Mouse (Mus musculus) midbrain, embryonic 14.5 days (tissue): ENCODE data around the gene Evl. TPM values are rescaled to one million over a fixed set of nuclear protein-coding genes. Genes with fewer than 3 reads are reported as not detected.
A peak's percentile ranks its signal among the peaks of the same experiment; 100 is the strongest.

Experiments
- ATAC-seq: fragments of 200-750 bp; cut with Nextera tagmentation; 2 replicates; pipeline ENCODE4 v1.8.0; 2017; ENCODE audit warnings: moderate number of reproducible peaks, moderate library complexity; ENCODE audit not compliant: low FRiP score, low TSS enrichment
- DNase-seq: peaks from one replicate; pipeline ENCODE4 v3.0.0-alpha.2; 2015
- H3K27ac ChIP-seq: fragments of 300-500 bp; sonication (generic); replicated peaks from 2 replicates; pipeline ENCODE4 v1.5.1; 2014; ENCODE audit warnings: mild to moderate bottlenecking, low read depth, low read length, moderate library complexity
- H3K27me3 ChIP-seq: fragments of 300-500 bp; sonication (generic); 2 replicates; pipeline ENCODE4 v1.6.1; 2014; ENCODE audit warnings: low read length, control low read depth, mixed read lengths; ENCODE audit not compliant: control insufficient read depth, insufficient read depth
- H3K36me3 ChIP-seq: fragments of 300-500 bp; sonication (generic); 2 replicates; pipeline ENCODE4 v1.6.1; 2014; ENCODE audit warnings: low read length, control low read depth; ENCODE audit not compliant: control insufficient read depth, insufficient read depth
- H3K4me1 ChIP-seq: fragments of 300-500 bp; sonication (generic); 2 replicates; pipeline ENCODE4 v1.6.1; 2014; ENCODE audit warnings: mild to moderate bottlenecking, antibody characterized with exemption, low read length, control low read depth; ENCODE audit not compliant: control insufficient read depth, insufficient read depth
- H3K4me2 ChIP-seq: fragments of 300-500 bp; sonication (generic); 2 replicates; pipeline ENCODE4 v1.6.1; 2014; ENCODE audit warnings: mild to moderate bottlenecking, low read length, moderate library complexity
- H3K4me3 ChIP-seq: fragments of 300-500 bp; sonication (generic); replicated peaks from 2 replicates; pipeline ENCODE4 v1.5.1; 2014; ENCODE audit warnings: low read depth, low read length
- H3K9ac ChIP-seq: fragments of 300-500 bp; sonication (generic); replicated peaks from 2 replicates; pipeline ENCODE4 v1.6.1; 2014; ENCODE audit warnings: mild to moderate bottlenecking, low read length, moderate library complexity
- H3K9me3 ChIP-seq: fragments of 300-500 bp; sonication (generic); 2 replicates; pipeline ENCODE4 v1.6.1; 2016; ENCODE audit warnings: low read length, control low read depth, mixed read lengths; ENCODE audit not compliant: control insufficient read depth
- WGBS: fragments of 180-500 bp; shearing (Covaris S2); extraction: QIAGEN DNeasy Blood & Tissue Kit; methylation state at CpG from one replicate; pipeline ENCODE4 v1.1.7; 2014; 5-methylcytosine and 5-hydroxymethylcytosine counted together
- polyA plus RNA-seq: library from polyadenylated mRNA; unstranded; fragments of >200 nt; fragmentation: Nextera tagmentation; extraction: Ambion mirVana; gene quantifications from 2 replicates; pipeline ENCODE4 v1.2.1, GENCODE M21; 2014

The Evl gene
- polyA plus RNA-seq, 1 experiment from 2014 or later = 280 TPM

GRCm38 (mm10) chr12:108601326-108601725 lies 46.8 kb downstream of the Evl start:
- DNase-seq (no peak), ATAC-seq (no peak)
- no peaks in the 10 kb centered on the region for H3K9me3 ChIP-seq
- 54% methylated on average over 8 of the region's 8 CpGs for WGBS
- H3K36me3 ChIP-seq = no peaks in the 10 kb centered on the region
- peaks cover 28% of the 10 kb centered on the region for H3K4me1 ChIP-seq
- H3K27ac ChIP-seq = 0 out of 2 replicates have a peak overlapping the region, but pooled peaks have one; percentile 26
- no peak overlapping the region for H3K9ac ChIP-seq
- H3K27me3 ChIP-seq = no peaks in the 10 kb centered on the region
- no peak overlapping the region for H3K4me2 ChIP-seq
- H3K4me3 ChIP-seq = no peak overlapping the region

- peaks cover 46% of the 10 kb centered on the region for H3K4me1 ChIP-seq
- H3K27ac ChIP-seq = peak overlapping the region; percentile 28; the same call in 1 of the 2 replicates
- DNase-seq = peak; percentile 26
- no peak overlapping the region; the same call in 1 of the 2 replicates for H3K9ac ChIP-seq
- H3K27me3 ChIP-seq = no peaks in the 10 kb centered on the region
- no peaks in the 10 kb centered on the region for H3K9me3 ChIP-seq
- no peak overlapping the region for H3K4me3 ChIP-seq
- H3K36me3 ChIP-seq = no peaks in the 10 kb centered on the region
- ATAC-seq = no peak
- no peak overlapping the region for H3K4me2 ChIP-seq
These were observed 50.0 kb downstream of the Evl start for GRCm38 (mm10) chr12:108604546-108604945.

- Histone ChIP-seq H3K27ac (peak overlapping the region; percentile 80), H3K4me3 (peak overlapping the region; percentile 36), H3K4me1 (peaks cover 46% of the 10 kb centered on the region), H3K9ac (peak overlapping the region; percentile 41), H3K4me2 (peak overlapping the region; percentile 51), H3K27me3 (no peaks in the 10 kb centered on the region), H3K9me3 (no peaks in the 10 kb centered on the region), H3K36me3 (no peaks in the 10 kb centered on the region)
- ATAC-seq (peak; percentile 72; the same call in 1 of the 2 replicates), DNase-seq (peak; percentile 81)
- WGBS = 9% methylated on average over 12 of the region's 12 CpGs
These were observed 51.2 kb downstream of the Evl start for GRCm38 (mm10) chr12:108605521-108606281.

DNA sequence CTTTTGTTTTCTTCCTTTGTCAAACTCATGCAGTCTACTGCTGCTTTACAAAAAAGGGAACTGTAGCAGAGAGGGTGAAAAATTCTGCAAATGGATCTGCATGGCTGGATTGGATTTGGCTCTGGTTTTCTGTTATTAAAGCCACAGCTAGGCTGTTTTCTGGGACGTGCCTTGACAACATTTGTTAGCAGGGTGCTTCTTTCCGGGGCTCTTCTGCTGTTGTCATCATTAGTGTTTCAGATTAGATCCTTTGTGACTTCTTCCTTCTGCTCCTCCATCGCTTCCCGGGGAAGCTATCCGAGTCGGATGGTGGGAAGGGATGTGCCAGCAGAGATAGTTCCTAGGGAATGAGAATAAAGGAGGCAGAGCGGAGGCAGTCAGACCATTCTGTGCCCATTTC lies 51.8 kb downstream of the Evl start:
- Histone ChIP-seq H3K4me1 (peaks cover 46% of the 10 kb centered on the region), H3K27me3 (no peaks in the 10 kb centered on the region), H3K36me3 (no peaks in the 10 kb centered on the region), H3K9ac (peak overlapping the region; percentile 41), H3K4me3 (peak overlapping the region; percentile 36), H3K9me3 (no peaks in the 10 kb centered on the region), H3K27ac (peak overlapping the region; percentile 80), H3K4me2 (peak overlapping the region; percentile 51)
- peak; percentile 50 for DNase-seq
- 10% methylated on average over 7 of the region's 7 CpGs for WGBS
- ATAC-seq = no peak

GRCm38 (mm10) chr12:108609446-108609845 lies 54.9 kb downstream of the Evl start:
- Histone ChIP-seq H3K4me3 (no peak overlapping the region), H3K4me1 (peaks cover 35% of the 10 kb centered on the region), H3K27ac (no peak overlapping the region), H3K9ac (no peak overlapping the region), H3K27me3 (no peaks in the 10 kb centered on the region), H3K9me3 (no peaks in the 10 kb centered on the region), H3K4me2 (no peak overlapping the region), H3K36me3 (no peaks in the 10 kb centered on the region)
- WGBS = 95% methylated on average over 3 of the region's 3 CpGs
- ATAC-seq (no peak), DNase-seq (no peak)

DNA sequence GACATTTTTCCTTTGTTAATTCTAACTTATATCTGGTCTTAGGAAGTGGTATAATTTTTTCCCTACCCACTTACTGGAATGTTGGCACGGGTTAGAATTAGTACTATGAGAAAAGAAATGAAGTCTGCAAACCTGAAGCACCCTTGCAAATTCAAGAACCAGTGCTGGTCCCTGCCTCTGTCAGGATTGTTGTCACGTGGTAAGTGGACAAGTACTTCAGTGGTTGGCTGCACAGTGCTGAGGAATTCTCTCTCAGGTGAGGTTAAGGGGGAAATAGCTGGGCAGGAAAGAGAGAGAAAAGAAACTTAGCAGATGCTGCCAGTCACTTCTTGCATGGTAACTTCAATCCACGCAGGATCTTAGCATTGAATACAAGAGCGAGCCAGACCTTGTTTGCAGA lies 55.7 kb downstream of the Evl start:
- Histone ChIP-seq H3K27me3 (no peaks in the 10 kb centered on the region), H3K4me3 (no peak overlapping the region), H3K9ac (no peak overlapping the region), H3K36me3 (no peaks in the 10 kb centered on the region), H3K4me2 (no peak overlapping the region), H3K27ac (no peak overlapping the region), H3K9me3 (no peaks in the 10 kb centered on the region), H3K4me1 (peaks cover 27% of the 10 kb centered on the region)
- DNase-seq (no peak), ATAC-seq (no peak)
- 95% methylated on average over 4 of the region's 4 CpGs for WGBS

DNA sequence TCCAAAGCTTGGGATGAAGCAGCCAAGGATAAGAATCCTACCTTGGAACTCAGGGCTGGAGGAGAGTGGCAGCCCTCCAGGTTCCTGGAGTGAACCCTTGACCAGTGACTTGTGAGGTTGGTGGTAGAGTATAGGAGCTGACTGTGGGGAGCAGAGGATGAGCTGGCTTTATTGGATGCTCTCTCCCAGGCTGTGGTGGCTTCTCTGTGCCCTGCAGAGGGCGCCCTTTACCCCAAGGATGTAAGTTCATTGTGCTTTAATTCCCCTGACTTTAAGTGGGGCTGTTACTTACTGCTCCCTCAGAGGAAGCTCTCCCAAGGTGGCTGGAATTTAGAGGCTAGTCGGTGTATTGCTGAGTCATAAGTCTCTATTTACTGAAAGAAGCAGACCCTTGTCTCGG lies 58.6 kb downstream of the Evl start:
- H3K36me3 ChIP-seq = no peaks in the 10 kb centered on the region
- no peak overlapping the region for H3K4me3 ChIP-seq
- ATAC-seq = no peak
- H3K27ac ChIP-seq = no peak overlapping the region
- DNase-seq = peak; percentile 37
- 0 out of 2 replicates have a peak, but pooled peaks cover 4% of the 10 kb centered on the region for H3K4me1 ChIP-seq
- H3K4me2 ChIP-seq = no peak overlapping the region
- 58% methylated on average over 3 of the region's 3 CpGs for WGBS
- no peak overlapping the region for H3K9ac ChIP-seq
- H3K9me3 ChIP-seq = no peaks in the 10 kb centered on the region
- H3K27me3 ChIP-seq = no peaks in the 10 kb centered on the region

DNA sequence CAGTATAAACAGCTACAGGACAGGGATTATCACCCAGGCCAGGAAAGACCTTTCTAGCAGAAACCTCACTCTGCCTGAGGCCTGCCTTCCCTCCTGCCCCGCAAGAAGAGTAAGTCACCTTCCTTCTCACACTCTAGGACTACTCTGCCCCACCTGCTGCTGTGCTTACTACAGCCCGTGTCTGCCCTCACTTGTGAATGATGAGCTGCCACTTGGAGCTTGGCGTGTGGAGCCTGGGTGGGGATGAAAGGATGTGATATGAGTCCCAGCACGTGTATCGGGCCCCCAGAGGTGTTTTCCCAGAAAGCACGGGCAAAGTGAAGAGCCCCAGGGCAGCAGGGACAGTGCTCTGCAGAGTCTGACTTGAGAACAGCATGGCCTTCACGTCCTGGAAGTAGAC lies 63.0 kb downstream of the Evl start:
- Histone ChIP-seq H3K27ac (no peak overlapping the region), H3K9ac (no peak overlapping the region), H3K9me3 (no peaks in the 10 kb centered on the region), H3K4me2 (no peak overlapping the region), H3K4me1 (no peaks in the 10 kb centered on the region), H3K4me3 (no peak overlapping the region), H3K36me3 (peaks cover 4% of the 10 kb centered on the region), H3K27me3 (no peaks in the 10 kb centered on the region)
- DNase-seq (no peak), ATAC-seq (no peak)
- 86% methylated on average over 7 of the region's 7 CpGs for WGBS

DNA sequence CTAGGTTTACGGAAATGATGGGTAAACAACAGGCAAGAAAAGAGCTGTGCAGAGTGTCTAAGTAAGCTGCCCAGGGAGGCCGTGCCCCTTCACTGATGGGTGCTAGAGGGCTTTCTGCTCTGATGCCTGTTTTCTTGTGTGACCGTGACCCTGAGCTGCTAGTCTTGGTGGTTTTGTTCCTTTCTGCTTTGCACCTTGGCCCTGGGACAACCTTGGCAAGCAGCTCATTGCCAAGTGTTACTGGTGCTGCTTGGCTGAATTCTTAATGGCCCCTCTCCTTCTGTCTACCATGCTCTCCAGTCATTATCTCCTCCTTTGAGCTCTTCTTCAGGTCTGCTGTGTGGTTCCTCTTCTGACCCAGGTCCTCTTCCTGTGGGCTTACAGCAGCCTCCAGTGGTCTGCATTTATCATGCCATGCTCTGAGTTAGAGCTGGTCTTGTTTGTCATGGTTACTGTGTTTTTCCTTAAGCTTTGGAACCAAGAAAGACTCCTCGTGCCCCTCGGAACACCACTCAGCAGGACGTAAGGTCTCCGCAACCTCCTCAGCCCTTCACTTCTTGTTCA lies 65.4 kb downstream of the Evl start:
- H3K9me3 ChIP-seq = no peaks in the 10 kb centered on the region
- H3K4me3 ChIP-seq = no peak overlapping the region
- WGBS = 94% methylated on average over 7 of the region's 7 CpGs
- H3K27ac ChIP-seq = no peak overlapping the region
- DNase-seq = no peak
- H3K36me3 ChIP-seq = peaks cover 4% of the 10 kb centered on the region
- H3K4me2 ChIP-seq = no peak overlapping the region
- H3K4me1 ChIP-seq = no peaks in the 10 kb centered on the region
- H3K27me3 ChIP-seq = no peaks in the 10 kb centered on the region
- no peak for ATAC-seq
- H3K9ac ChIP-seq = no peak overlapping the region
